Mouse (Mus musculus): Measurements from ENCODE around the gene Ifit1.

The Ifit1 gene

GRCm38 (mm10) chr19:34655227-34655805, 14.6 kb downstream of the Ifit1 start:
- DNase-seq (ENCODE audit: low read depth, low spot score): no peak

- DNase-seq (ENCODE audit: low read depth, low spot score): no peak
These were observed 16.0 kb downstream of the Ifit1 start for GRCm38 (mm10) chr19:34656511-34657298.

GRCm38 (mm10) chr19:34662067-34662507, 21.4 kb downstream of the Ifit1 start:
- peak; percentile 86 for DNase-seq (ENCODE audit: low read depth, low spot score)

GRCm38 (mm10) chr19:34662740-34663139, 22.1 kb downstream of the Ifit1 start:
- DNase-seq (ENCODE audit: low read depth, low spot score): no peak

GRCm38 (mm10) chr19:34666127-34666526, 25.5 kb downstream of the Ifit1 start:
- peak; percentile 88 for DNase-seq (ENCODE audit: low read depth, low spot score)

- no peak for DNase-seq (ENCODE audit: low read depth, low spot score)
These were observed 32.8 kb downstream of the Ifit1 start for GRCm38 (mm10) chr19:34673476-34673875.

- DNase-seq (ENCODE audit: low read depth, low spot score): peak; percentile 24
These were observed 37.8 kb downstream of the Ifit1 start for GRCm38 (mm10) chr19:34678428-34678827.

GRCm38 (mm10) chr19:34684857-34685256, 44.2 kb downstream of the Ifit1 start:
- DNase-seq (ENCODE audit: low read depth, low spot score): peak; percentile 88

GRCm38 (mm10) chr19:34685530-34685929, 44.9 kb downstream of the Ifit1 start:
- no peak for DNase-seq (ENCODE audit: low read depth, low spot score)

- no peak for DNase-seq (ENCODE audit: low read depth, low spot score)
These were observed 50.7 kb downstream of the Ifit1 start for GRCm38 (mm10) chr19:34691402-34691801.

GRCm38 (mm10) chr19:34696352-34696986, 55.8 kb downstream of the Ifit1 start:
- no peak for DNase-seq (ENCODE audit: low read depth, low spot score)

- no peak for DNase-seq (ENCODE audit: low read depth, low spot score)
These were observed 56.8 kb downstream of the Ifit1 start for GRCm38 (mm10) chr19:34697461-34697860.

- DNase-seq (ENCODE audit: low read depth, low spot score): no peak
These were observed 57.8 kb downstream of the Ifit1 start for GRCm38 (mm10) chr19:34698432-34698831.

- DNase-seq (ENCODE audit: low read depth, low spot score): no peak
These were observed 58.2 kb downstream of the Ifit1 start for GRCm38 (mm10) chr19:34698852-34699251.

GRCm38 (mm10) chr19:34699300-34699699, 58.6 kb downstream of the Ifit1 start:
- no peak for DNase-seq (ENCODE audit: low read depth, low spot score)

All from 3T3-L1 (cell line).